Mouse (Mus musculus) small intestine, adult 2 months (tissue): ENCODE results near the gene Zbed4.

Experiments
- CTCF ChIP-seq: fragments of 200-500 bp; IDR thresholded peaks from 2 replicates; pipeline ENCODE4 v1.5.1; 2012; ENCODE audit warnings: low read depth, mild to moderate bottlenecking, control low read depth, inconsistent platforms, low read length, moderate library complexity, mixed read lengths; ENCODE audit not compliant: insufficient replicate concordance, insufficient read length; ENCODE audit errors: extremely low read depth
- POLR2A ChIP-seq: fragments of 200-500 bp; IDR thresholded peaks from 2 replicates; pipeline ENCODE4 v1.6.1; 2012; ENCODE audit warnings: low read depth, mild to moderate bottlenecking, control low read depth, inconsistent platforms, low read length, moderate library complexity

GRCm38 (mm10) chr15:88829791-88830440 is 78.5 kb downstream of the Zbed4 start:
- TF ChIP-seq POLR2A (no peak), CTCF (no peak)
